Mouse (Mus musculus): ENCODE measurements around the gene Zfp59.

DNA sequence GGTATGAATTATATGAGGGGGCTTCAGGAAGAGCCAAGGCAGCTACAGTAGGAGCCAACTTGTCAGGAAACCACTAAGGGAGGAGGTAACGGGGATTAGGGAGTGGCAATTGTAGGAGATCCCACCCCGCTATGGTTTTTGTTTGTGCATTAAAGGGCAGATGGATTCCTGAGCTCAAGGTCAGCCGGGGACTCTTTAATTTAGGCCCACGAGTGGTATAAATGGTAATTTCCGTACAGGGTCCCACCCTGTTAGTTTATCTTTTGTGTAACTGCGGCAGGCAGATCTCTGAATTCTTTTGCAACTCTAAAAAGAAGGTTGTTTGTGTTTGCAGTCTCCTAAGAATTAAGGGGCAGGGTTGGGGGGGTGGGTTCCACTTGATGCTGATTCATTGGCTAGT is 1.7 kb downstream of the Zfp59 start:
- TF ChIP-seq POLR2A (IDR thresholded peaks at IDR 0.05; ENCODE audit: borderline replicate concordance, extremely low read depth, insufficient read depth, insufficient read length, poor library complexity, severe bottlenecking): no peak
- no peak for TF ChIP-seq CTCF (IDR thresholded peaks at IDR 0.05; ENCODE audit: borderline replicate concordance, extremely low read depth, insufficient read depth, insufficient read length)

Data from brain, embryonic 14.5 days (tissue).